Mouse (Mus musculus) cerebellum, adult 2 months (tissue): ENCODE results near the gene C1ql4. TPM values are rescaled to one million over a fixed set of nuclear protein-coding genes. Genes with fewer than 3 reads are reported as not detected.

ENCODE experiments used
- DNase-seq, 2 experiments: peaks; one replicate each; pipeline ENCODE4 v3.0.0; 2021
- H3K27ac ChIP-seq: fragments of 200-500 bp; 2 replicates; pipeline ENCODE4 v1.5.1; 2012; ENCODE audit warnings: low read length, control low read depth, inconsistent platforms; ENCODE audit not compliant: insufficient read depth
- H3K27me3 ChIP-seq: fragments of 200-500 bp; 2 replicates; pipeline ENCODE4 v1.6.1; 2012; ENCODE audit warnings: inconsistent platforms, mild to moderate bottlenecking, low read length, moderate library complexity; ENCODE audit not compliant: control insufficient read depth, insufficient read depth
- H3K4me1 ChIP-seq: fragments of 200-500 bp; 2 replicates; pipeline ENCODE4 v1.6.1; 2011; ENCODE audit warnings: low read length; ENCODE audit not compliant: control insufficient read depth, insufficient read depth
- H3K4me3 ChIP-seq: fragments of 200-500 bp; replicated peaks from 2 replicates; pipeline ENCODE3; 2011; ENCODE audit warnings: mild to moderate bottlenecking, low read depth, low read length, control low read depth; ENCODE audit not compliant: insufficient read depth
- CTCF ChIP-seq: fragments of 200-500 bp; IDR thresholded peaks from 2 replicates; pipeline ENCODE4 v1.5.1; 2011; ENCODE audit warnings: low read depth, mild to moderate bottlenecking, control low read depth, low read length, moderate library complexity, borderline replicate concordance; ENCODE audit not compliant: insufficient read depth
- POLR2A ChIP-seq: fragments of 200-500 bp; IDR thresholded peaks from 2 replicates; pipeline ENCODE4 v1.6.1; 2011; ENCODE audit warnings: low read length, control low read depth, borderline replicate concordance; ENCODE audit not compliant: insufficient read depth
- WGBS: fragments of 180-500 bp; shearing (Covaris S2); methylation state at CpG from one replicate; pipeline ENCODE4 v1.1.7; 2018; 5-methylcytosine and 5-hydroxymethylcytosine counted together
- polyA plus RNA-seq: library from polyadenylated mRNA; depleted of rRNA; stranded (reverse); fragments of >200 nt; gene quantifications from 2 replicates; pipeline ENCODE4 v1.2.3, GENCODE M21; 2012; rRNA removed

Gene C1ql4
- polyA plus RNA-seq, 1 experiment: 1.6 TPM

- 32% methylated on average over 21 of the region's 21 CpGs for WGBS
- no peak for DNase-seq
- Histone ChIP-seq H3K4me1 (no peaks in the 10 kb centered on the region), H3K27me3 (no peaks in the 10 kb centered on the region), H3K4me3 (no peak overlapping the region), H3K27ac (no peak overlapping the region)
- TF ChIP-seq CTCF (no peak), POLR2A (no peak)
These were observed 46.4 kb downstream of the C1ql4 start for GRCm38 (mm10) chr15:99040920-99041856.

GRCm38 (mm10) chr15:99039996-99040919 lies 47.4 kb downstream of the C1ql4 start:
- 76% methylated on average over 26 of the region's 26 CpGs for WGBS
- Histone ChIP-seq H3K27ac (no peak overlapping the region), H3K4me3 (no peak overlapping the region), H3K27me3 (no peaks in the 10 kb centered on the region), H3K4me1 (no peaks in the 10 kb centered on the region)
- TF ChIP-seq CTCF (no peak), POLR2A (no peak)
- DNase-seq: no peak

GRCm38 (mm10) chr15:99039306-99039705 lies 48.3 kb downstream of the C1ql4 start:
- 89% methylated on average over 4 of the region's 4 CpGs for WGBS
- Histone ChIP-seq H3K4me1 (no peaks in the 10 kb centered on the region), H3K27me3 (no peaks in the 10 kb centered on the region), H3K4me3 (no peak overlapping the region), H3K27ac (no peak overlapping the region)
- no peak for DNase-seq
- TF ChIP-seq POLR2A (no peak), CTCF (no peak)

DNA sequence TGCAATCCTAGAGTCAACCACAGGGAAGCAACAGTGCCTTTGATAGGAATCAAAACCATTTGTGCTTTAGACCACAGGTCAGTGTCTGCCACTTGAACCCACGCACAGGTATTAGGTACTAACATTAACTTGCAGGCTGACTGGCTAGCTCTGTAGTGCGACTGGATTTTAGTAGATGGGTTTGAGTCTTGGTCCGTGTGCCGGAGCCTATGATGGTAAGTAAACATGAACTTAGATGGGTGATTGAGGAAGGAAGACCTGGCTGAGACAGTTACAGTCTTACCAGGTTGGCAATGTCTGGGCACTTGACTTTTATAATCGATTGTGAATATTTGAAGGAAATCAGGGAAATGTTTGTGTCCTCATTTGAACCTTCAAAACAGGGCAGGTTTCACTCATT lies 48.8 kb downstream of the C1ql4 start:
- WGBS: 93% methylated on average over 5 of the region's 5 CpGs
- no peak for TF ChIP-seq POLR2A
- TF ChIP-seq CTCF: no peak
- H3K4me1 ChIP-seq: no peaks in the 10 kb centered on the region

DNA sequence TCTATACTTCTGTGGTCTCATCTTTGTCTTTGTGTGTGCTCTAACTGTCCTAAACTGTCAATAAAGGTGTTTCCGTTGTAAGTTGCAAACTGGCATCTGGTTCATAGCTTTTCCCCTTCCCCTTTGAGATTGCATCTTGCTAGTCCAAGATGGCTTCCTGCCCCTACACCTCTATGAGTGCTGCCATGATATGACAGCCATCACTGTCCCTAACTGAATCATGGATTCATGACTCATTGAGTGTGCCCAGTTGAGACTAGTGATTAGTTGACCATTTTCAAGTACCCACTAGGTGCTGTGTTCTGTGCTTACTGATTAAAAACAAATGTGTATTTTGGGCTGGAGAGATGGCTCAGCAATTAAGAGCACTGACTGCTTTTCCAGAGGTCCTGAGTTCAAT lies 49.6 kb downstream of the C1ql4 start:
- Histone ChIP-seq H3K4me1 (no peaks in the 10 kb centered on the region), H3K4me3 (no peak overlapping the region), H3K27me3 (no peaks in the 10 kb centered on the region), H3K27ac (no peak overlapping the region)
- DNase-seq: no peak
- TF ChIP-seq CTCF (no peak), POLR2A (no peak)
- WGBS: 83% methylated on average over 1 of the region's 1 CpGs

More for the DNA sequence above, 48.8 kb downstream of the C1ql4 start:
- Histone ChIP-seq H3K4me3 (no peak overlapping the region), H3K27ac (no peak overlapping the region), H3K27me3 (no peaks in the 10 kb centered on the region)
- no peak for DNase-seq

DNA sequence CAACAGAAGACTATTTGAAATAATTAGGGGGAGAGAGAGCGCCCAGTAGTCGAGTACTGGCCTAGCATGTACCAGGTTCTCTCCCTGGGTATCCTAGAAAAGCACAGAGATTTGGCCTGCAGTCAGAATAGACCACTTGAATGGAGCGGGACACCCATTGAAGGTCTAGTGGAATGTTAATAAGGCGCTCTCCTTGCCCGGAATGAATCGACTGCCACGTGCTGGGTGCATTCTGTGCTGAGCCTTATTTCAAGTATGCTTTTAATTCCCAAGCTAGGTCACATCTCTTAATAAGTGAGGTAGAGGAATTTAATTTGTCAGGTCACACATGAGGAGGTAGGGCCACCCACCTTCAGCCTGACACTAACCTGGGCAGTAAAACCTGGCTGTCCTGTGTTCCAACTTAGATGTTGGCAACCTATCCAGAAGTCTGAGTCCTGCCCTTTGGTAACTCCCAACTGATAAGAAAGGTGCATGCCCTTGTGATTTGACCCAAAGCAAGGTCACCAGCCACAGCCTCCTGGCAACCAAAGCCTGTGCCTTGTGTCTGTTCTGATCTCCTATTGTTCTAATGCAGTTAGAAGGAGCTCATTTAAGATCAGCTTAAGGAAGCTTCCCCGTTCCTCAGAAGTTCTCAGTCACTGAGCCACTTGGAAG lies 51.2 kb downstream of the C1ql4 start:
- Histone ChIP-seq H3K27ac (no peak overlapping the region), H3K4me3 (no peak overlapping the region), H3K4me1 (no peaks in the 10 kb centered on the region), H3K27me3 (no peaks in the 10 kb centered on the region)
- 94% methylated on average over 8 of the region's 8 CpGs for WGBS
- TF ChIP-seq POLR2A (no peak), CTCF (no peak)
- no peak for DNase-seq

- no peak overlapping the region for H3K27ac ChIP-seq
- H3K4me3 ChIP-seq: no peak overlapping the region
- H3K27me3 ChIP-seq: no peaks in the 10 kb centered on the region; the same call in 1 of the 2 replicates
- no peak for DNase-seq
- WGBS: 54% methylated on average over 4 of the region's 4 CpGs
- no peak for TF ChIP-seq CTCF
- H3K4me1 ChIP-seq: no peaks in the 10 kb centered on the region
These were observed 52.2 kb downstream of the C1ql4 start for GRCm38 (mm10) chr15:99035431-99035830.

Other genes starting within 250 kb of the C1ql4 start
- 49.9 and 52.6 TPM in 2 replicates for gene Kmt2d, start 216.6 kb downstream of the C1ql4 start, polyA plus RNA-seq
- 18.7 and 19.8 TPM in 2 replicates for gene Rhebl1, start 193.3 kb downstream of the C1ql4 start, polyA plus RNA-seq
- 0.07 and 0.10 TPM in 2 replicates for gene Dhh, start 189.3 kb downstream of the C1ql4 start, polyA plus RNA-seq
- gene Lmbr1l, start 169.6 kb downstream of the C1ql4 start, polyA plus RNA-seq: 37.5 and 39.7 TPM in 2 replicates
- 1,352 and 1,359 TPM in 2 replicates for gene Tuba1b, start 153.3 kb downstream of the C1ql4 start, polyA plus RNA-seq
- 0.75 and 2.6 TPM in 2 replicates for gene Gm49450, start 134.3 kb downstream of the C1ql4 start, polyA plus RNA-seq
- gene Tuba1a, start 134.1 kb downstream of the C1ql4 start, polyA plus RNA-seq: 1,294 and 1,344 TPM in 2 replicates
- gene Tuba1c, start 57.9 kb downstream of the C1ql4 start, polyA plus RNA-seq: 6.4 and 9.0 TPM in 2 replicates
- gene Prph, start 32.6 kb downstream of the C1ql4 start, polyA plus RNA-seq: 25.7 and 37.7 TPM in 2 replicates
- gene Troap, start 13.2 kb downstream of the C1ql4 start, polyA plus RNA-seq: 0.07 and 0.22 TPM in 2 replicates
- 0.13 TPM in 1 of 2 replicates, not detected in the other for gene Dnajc22, start 5.4 kb upstream of the C1ql4 start, polyA plus RNA-seq
- gene Spats2, start 38.1 kb upstream of the C1ql4 start, polyA plus RNA-seq: 26.7 and 26.9 TPM in 2 replicates
- 5.0 and 7.0 TPM in 2 replicates for gene Kcnh3, start 137.0 kb upstream of the C1ql4 start, polyA plus RNA-seq
- 84.9 and 94.4 TPM in 2 replicates for gene Mcrs1, start 164.1 kb upstream of the C1ql4 start, polyA plus RNA-seq
- 141 and 152 TPM in 2 replicates for gene Prpf40b, start 207.3 kb upstream of the C1ql4 start, polyA plus RNA-seq
- 1.1 and 1.9 TPM in 2 replicates for gene Fam186b, start 208.1 kb upstream of the C1ql4 start, polyA plus RNA-seq